Mouse (Mus musculus) kidney, postnatal 25 days (tissue): Measurements from ENCODE around the gene Commd4.

Source experiments
- DNase-seq, 2 experiments: peaks; one replicate each; pipeline ENCODE4 v3.0.0; 2021; ENCODE audit warnings: mixed read lengths in 2 of 2

The Commd4 gene

DNA sequence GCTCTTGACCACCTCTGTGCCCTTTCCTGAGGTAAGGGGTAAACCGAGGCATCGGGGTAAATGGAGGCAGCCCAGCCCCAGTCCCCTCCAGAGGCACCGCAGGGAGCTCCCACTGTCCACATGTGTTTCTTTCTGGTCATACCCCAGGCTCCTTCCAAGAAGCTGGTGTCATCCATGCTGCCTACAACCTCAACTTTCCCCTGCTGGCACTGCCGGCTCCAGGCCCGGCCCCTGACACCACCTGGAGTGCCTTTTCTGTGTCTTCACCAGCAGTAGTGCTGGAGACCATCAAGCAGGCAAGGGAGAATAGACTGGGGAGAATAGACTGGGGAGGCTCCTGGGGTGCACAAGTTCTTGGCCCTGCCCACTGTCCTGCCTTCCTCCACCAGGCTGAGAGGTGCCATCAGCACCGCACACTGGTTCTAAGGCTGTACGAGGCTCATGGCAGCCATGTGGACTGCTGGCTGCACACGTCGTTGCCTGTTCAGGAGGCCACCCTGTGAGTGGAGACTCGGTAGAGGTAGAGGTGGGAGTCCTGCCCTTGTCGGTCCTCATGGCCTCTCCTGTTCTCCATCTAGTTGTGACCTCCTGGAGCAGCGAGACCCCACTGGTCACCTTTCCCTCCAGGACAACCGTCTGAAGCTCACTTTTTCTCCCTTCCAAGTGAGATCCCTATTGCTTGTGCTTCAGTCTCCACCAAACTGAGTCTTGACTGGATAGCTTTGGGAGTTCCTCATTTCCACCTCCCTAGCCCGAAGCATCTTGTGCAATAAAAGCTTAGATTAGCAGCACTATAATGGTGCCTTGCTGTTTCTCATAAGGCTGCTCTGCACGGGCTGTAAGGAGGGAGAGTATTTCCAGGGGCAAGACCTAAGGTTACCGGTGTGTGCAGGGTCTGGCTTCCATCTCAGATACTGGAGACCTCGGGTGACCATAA is 16.4 kb downstream of the Commd4 start:
- no peak for DNase-seq

DNA sequence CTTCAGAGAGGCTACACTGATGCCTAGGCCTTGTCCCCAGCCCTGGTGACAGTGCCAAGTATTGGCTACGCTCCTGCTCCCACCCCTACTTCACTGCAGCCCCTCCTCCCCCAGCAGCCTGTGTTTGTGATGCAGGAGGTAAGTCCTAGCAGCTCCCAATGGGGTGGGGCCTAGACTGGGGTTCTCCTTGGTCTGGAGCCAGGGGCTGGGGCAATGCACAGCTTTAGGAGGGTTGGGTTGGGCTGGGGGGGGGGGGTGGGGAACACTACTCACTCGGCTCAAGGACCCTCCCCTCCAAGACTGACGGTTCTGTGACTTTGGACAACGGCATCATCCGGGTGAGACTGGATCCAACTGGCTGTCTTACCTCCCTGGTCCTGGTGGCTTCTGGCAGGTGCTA is 18.6 kb downstream of the Commd4 start:
- DNase-seq: no peak

DNA sequence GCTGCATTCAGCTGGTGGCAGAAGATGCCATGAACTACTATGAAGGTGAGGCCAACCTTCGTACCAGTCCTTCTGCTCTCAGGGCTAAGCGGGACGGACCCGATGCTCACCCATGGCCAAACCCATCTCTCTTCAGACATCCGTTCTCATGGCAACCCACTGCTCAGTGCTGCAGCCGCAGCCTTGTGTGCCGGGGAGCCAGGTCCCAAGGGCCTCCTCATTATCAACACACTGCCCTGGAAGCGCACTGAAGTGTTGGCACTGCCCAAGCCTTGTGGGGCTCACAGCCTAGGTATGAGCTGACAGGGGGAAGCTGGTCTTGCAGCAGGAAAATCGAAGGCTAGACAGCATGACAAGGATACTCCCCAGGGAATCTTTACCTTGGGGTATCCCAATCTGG is 19.0 kb downstream of the Commd4 start:
- DNase-seq: no peak

DNA sequence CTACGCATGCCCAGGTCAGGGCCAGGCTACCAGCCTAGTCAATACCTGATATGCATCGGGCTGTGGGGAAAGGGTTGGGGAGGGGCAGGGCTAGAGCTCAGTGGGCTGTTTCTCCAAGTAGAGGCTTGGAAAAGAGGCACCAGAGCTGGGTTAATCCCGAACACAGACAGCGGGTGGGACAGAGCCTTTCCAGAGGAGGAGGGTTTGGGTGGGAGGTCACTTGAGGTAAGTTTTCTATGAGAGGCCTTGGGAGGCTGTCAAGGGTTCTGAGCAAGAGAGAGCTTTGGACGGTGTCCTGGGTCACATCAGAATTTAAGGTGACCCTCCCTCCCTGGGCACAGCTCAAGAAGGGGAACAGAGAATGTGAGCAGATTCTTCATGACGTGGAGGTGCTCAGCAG is 19.6 kb downstream of the Commd4 start:
- DNase-seq: no peak

DNA sequence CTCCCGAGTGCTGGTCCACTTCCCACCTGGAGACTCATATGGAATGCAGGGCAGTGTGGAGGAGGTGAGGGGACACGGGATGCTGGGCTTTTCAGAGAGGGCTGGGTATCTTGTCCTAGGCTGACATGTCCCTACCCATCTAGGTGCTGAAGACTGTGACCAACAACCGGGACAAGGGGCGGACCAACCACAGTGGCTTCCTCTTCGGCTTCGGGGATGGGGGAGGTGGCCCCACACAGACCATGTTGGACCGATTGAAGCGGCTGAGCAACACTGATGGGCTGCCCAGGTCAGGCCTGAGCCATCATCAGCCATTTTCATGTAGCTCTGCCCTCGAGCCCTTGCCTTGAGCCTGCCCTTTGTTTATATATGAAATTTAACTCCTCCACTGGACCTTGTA is 20.4 kb downstream of the Commd4 start:
- no peak for DNase-seq

DNA sequence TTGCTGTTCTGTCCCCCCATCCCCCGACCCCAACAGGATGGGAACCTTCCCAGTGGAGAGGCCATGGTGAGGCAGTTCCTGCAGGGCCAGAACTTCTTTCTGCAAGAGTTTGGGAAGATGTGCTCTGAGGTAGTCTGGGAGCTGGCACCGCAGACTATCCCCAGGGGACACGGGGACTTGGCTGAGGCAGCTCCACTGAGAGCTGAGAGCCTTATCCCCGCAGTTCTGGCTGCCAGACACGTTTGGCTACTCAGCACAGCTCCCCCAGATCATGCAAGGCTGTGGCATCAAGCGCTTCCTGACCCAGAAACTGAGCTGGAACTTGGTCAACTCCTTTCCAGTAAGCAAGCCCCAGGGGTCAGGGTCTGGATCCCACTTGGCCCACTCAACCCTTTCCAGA is 20.9 kb downstream of the Commd4 start:
- DNase-seq: no peak

DNA sequence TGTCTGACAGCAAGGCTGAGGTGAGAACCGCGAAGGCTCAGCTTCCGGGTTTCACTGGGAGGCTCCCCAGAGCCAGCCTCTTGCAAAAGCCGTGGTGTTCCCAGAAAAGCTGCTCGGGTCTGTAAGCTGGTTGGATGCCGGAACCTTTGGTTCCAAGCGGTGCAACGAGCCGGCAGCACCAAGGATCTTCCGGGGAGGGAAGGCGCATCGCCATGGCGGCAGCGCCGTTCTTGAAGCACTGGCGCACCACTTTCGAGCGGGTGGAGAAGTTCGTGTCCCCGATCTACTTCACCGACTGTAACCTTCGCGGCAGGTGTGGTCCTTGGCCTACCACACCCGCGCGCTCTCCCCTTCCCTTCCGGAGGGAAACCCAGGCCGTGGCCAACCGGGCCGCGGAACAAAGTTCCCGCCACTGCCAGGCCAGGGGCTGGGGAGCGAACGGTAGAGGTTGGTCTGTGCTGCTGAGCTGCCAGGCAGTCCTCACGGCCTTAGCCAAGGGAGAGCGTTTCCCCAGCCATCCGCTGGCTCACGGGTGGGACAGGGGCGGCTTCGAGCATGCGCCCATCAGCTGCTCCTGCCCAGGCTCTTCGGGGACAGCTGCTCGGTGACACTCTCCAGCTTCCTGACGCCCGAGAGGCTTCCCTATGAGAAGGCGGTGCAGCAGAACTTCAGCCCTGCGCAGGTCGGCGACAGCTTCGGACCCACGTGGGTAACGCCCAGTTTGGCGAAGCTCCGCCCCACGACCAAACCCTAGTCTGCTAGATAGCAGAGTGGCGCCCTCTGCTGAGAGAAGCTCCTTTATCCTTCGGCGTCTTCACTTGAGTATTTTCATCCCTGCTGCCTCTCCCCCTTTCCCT is 27.3 kb downstream of the Commd4 start, which contains the start of gene Man2c1:
Gene Man2c1, plus strand, starts transcription at position 114 of the 857 bp plus-strand sequence.
- peak; percentile 97 to 99 for DNase-seq

DNA sequence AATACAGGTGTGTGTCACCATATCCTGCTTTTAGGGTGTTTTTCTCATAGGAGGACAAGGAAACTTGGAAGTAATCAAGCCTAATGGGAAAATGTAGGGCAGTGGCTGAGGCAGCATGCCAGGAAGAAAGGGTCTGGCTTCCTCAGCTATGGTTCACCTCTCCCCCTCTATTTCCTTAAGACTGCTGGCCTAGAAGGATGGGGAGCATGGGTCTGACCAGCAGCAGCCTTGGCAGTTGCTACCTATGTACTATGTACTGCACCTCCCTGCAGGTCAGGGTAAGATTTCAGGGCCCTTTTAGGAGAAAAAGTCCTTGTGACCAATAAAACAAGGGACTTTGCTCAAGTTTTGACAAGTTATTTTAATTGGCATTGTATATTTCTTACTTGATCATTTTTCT is 28.5 kb downstream of the Commd4 start:
- DNase-seq: no peak

DNA sequence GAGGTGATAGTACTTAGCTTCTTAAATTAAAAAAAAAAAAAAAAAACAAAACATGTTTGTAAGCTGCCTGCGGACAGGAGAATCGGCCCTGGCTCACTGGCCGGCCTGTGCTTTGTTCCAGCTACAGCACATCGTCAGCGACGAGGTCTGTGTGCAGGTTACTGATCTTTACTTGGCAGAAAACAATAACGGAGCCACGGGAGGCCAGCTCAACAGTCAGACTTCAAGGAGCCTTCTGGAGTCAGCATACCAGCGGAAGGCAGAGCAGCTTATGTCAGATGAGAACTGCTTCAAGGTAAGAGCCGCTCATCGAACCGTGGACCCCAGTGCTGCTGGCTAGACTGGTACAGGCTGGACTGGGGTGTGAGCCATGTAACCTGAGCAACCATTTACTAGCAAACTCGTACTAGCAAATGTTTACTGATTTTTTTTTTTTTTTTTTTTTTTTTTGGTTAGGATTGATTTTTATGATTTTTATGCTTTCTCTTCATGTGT is 40.8 kb downstream of the Commd4 start:
- DNase-seq: peak; percentile 18 to 70
